Mouse (Mus musculus) bone marrow macrophage, adult 2 months (primary cell): ENCODE data around the gene Gm21882. TPM values are rescaled to one million over a fixed set of nuclear protein-coding genes. Genes with fewer than 3 reads are reported as not detected.
"Not testable (repeated sequence)": the region's sequence is repeated elsewhere in the genome, so short reads cannot be mapped to it uniquely, and the experiment has no call there.

Experiments used
- H3K27ac ChIP-seq: 2 replicates; pipeline ENCODE4 v1.5.1; 2012; ENCODE audit warnings: low read depth, low read length; ENCODE audit not compliant: insufficient read depth
- H3K4me1 ChIP-seq: 2 replicates; pipeline ENCODE4 v1.6.1; 2012; ENCODE audit warnings: low read length; ENCODE audit not compliant: control insufficient read depth, insufficient read depth
- H3K4me3 ChIP-seq: 2 replicates; pipeline ENCODE4 v1.5.1; 2012; ENCODE audit warnings: mild to moderate bottlenecking, low read length, moderate library complexity; ENCODE audit not compliant: insufficient read depth
- polyA plus RNA-seq: library from polyadenylated mRNA; stranded (reverse); fragments of >200 nt; gene quantifications from 2 replicates; pipeline ENCODE4 v1.2.4, GENCODE M21; 2012; ENCODE audit not compliant: missing spikeins, insufficient read depth, insufficient read length

The Gm21882 gene
- not detected in 2 replicates for polyA plus RNA-seq

- not testable (repeated sequence) for H3K27ac ChIP-seq, H3K4me1 ChIP-seq, H3K4me3 ChIP-seq
These were observed at the start of gene Gm21882 for GRCm38 (mm10) chrY:40381423-40381822. TSS of gene Gm21882 (minus strand) at chrY:40381523.

Other genes starting within 250 kb of the Gm21882 start
- not detected in 2 replicates for gene Gm21865, start 64.6 kb downstream of the Gm21882 start, polyA plus RNA-seq